Mouse (Mus musculus): Measurements from ENCODE around the gene Miox.

- TF ChIP-seq POLR2AphosphoS2 (IDR thresholded peaks at IDR 0.05; ENCODE audit: insufficient read length, low read depth) (no peak), POLR2A (IDR thresholded peaks at IDR 0.05; ENCODE audit: insufficient read length, low read depth) (no peak), CEBPB (IDR thresholded peaks at IDR 0.05; ENCODE audit: insufficient read depth, poor library complexity, severe bottlenecking) (no peak), TCF12 (IDR thresholded peaks at IDR 0.05; ENCODE audit: insufficient read depth, poor library complexity, severe bottlenecking) (no peak), MAX (IDR thresholded peaks at IDR 0.05; ENCODE audit: low read depth) (no peak), USF1 (IDR thresholded peaks at IDR 0.05; ENCODE audit: low read depth) (no peak), E2F4 (IDR thresholded peaks at IDR 0.05; ENCODE audit: insufficient read depth) (no peak), MYOD1 (IDR thresholded peaks at IDR 0.05; ENCODE audit: control insufficient read depth in 1 of 3, insufficient read length in 2 of 3, low read depth in 2 of 3) (no peak), SRF (IDR thresholded peaks at IDR 0.05; ENCODE audit: control insufficient read depth, insufficient read length, low read depth) (no peak)
Measured at GRCm38 (mm10) chr15:89292795-89293194, 41.4 kb upstream of the Miox start.
